Mouse (Mus musculus): ENCODE measurements around the gene Rhox3f. TPM values are rescaled to one million over a fixed set of nuclear protein-coding genes. Genes with fewer than 3 reads are reported as not detected.
"Not testable (repeated sequence)": the region's sequence is repeated elsewhere in the genome, so short reads cannot be mapped to it uniquely, and the experiment has no call there.

The Rhox3f gene
- polyA plus RNA-seq (2012; rRNA removed): not detected in 2 replicates

DNA sequence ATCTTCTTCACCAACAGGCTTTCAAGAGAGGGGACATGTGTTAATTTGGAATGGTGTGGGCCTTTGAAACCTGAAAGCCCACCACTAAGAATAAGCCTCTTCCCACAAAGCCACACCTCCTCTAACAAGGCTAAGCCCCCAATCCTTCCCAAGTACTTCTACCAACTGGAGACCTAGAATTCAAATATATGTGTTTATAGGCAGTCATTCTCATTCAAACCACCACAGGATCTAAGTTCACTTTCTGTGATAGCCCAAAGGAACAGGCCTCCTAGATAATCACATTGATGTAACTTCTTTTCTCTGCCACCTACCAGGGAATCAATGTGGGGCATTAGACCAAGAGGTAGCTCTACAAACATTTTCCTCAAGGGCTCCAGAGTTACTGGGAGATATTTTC lies at the start of gene Rhox3f:
Gene Rhox3f, plus strand, starts transcription at position 301 of the 400 bp plus-strand sequence.
- H3K36me3 ChIP-seq (ENCODE audit: control insufficient read depth, insufficient read depth, low read length); DNase-seq (ENCODE audit: low read depth in 1 of 2, low spot score in 2 of 2); H3K4me3 ChIP-seq (ENCODE audit: extremely low read depth, insufficient read depth, insufficient read length); H3K27ac ChIP-seq (ENCODE audit: insufficient read depth, low read length); H3K27me3 ChIP-seq (ENCODE audit: control insufficient read depth, insufficient read depth, low read length); H3K4me1 ChIP-seq (ENCODE audit: control insufficient read depth, insufficient read depth, insufficient read length): not testable (repeated sequence)

DNA sequence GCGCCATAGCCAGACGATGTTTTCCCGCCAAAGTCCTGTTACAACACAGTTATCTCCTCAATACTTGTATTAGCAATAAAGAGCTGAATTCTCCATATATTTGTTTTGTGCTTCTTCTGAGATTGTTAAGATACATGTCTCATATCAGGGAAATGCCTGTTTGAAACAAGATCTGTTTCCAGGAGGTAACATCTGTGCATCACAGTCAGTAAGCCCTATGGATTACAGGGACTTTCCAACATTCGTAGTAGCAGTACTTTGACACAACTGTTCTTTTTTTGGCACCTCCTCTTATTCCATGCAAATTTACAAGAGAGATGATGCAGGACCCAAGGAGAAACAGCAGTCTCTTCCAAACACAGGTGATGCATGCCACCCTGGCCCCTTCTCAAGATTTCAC lies 39.1 kb upstream of the Rhox3f start, which contains the start of gene Rhox3e:
Gene Rhox3e, plus strand, starts transcription at position 301 of the 400 bp plus-strand sequence.
- not testable (repeated sequence) for H3K4me3 ChIP-seq (ENCODE audit: extremely low read depth, insufficient read depth, insufficient read length); H3K36me3 ChIP-seq (ENCODE audit: control insufficient read depth, insufficient read depth, low read length); H3K4me1 ChIP-seq (ENCODE audit: control insufficient read depth, insufficient read depth, insufficient read length); DNase-seq (ENCODE audit: low read depth in 1 of 2, low spot score in 2 of 2); H3K27ac ChIP-seq (ENCODE audit: insufficient read depth, low read length); H3K27me3 ChIP-seq (ENCODE audit: control insufficient read depth, insufficient read depth, low read length)
- WGBS: 100% methylated on average over 1 of the region's 4 CpGs

DNA sequence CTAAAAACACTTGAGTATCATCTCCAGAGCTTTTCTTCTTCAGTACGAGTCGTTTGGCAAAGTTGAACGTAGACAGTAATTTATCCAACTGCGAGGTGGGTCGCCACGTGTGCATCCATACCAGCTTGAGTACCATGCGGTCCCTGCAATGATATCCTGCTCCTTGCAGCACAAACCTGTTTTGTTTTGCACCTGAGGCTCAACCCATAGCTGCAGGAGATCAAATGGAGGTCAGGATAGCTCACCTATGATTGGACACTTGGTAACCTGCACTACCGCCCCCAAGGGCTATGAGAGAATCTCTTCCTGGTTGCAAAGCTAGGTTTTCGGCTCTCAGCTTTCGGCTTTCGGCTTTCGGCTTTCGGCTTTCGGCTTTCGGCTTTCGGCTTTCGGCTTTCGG lies 23.7 kb upstream of the Rhox3f start, which contains the start of gene Rhox4e:
Gene Rhox4e, plus strand, starts transcription at position 301 of the 400 bp plus-strand sequence.
- H3K27me3 ChIP-seq (ENCODE audit: control insufficient read depth, insufficient read depth, low read length); DNase-seq (ENCODE audit: low read depth in 1 of 2, low spot score in 2 of 2); H3K4me3 ChIP-seq (ENCODE audit: extremely low read depth, insufficient read depth, insufficient read length); H3K36me3 ChIP-seq (ENCODE audit: control insufficient read depth, insufficient read depth, low read length); H3K4me1 ChIP-seq (ENCODE audit: control insufficient read depth, insufficient read depth, insufficient read length); H3K27ac ChIP-seq (ENCODE audit: insufficient read depth, low read length): not testable (repeated sequence)
- 91% methylated on average over 10 of the region's 18 CpGs for WGBS

DNA sequence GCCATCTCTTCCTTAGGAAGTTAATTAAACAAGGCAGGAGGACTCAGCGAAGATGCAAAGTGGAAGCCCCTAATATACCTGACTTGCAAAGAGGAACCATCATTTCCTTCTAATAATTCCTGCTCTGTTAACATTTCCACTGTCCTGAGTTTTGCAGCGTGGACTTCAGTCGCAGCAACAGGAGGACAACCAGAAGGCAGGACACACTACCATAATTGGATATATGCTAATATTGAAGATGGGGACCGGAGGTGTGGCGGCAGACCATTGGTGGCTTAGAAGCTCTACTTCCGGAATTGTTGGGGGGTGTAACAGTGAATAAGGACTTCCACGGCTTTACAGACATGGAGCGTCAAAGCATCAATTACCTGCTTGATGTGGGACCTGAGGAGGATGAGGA lies 9.7 kb upstream of the Rhox3f start, which contains the start of gene Rhox2f:
Gene Rhox2f, plus strand, starts transcription at position 301 of the 400 bp plus-strand sequence.
- not testable (repeated sequence) for H3K4me1 ChIP-seq (ENCODE audit: control insufficient read depth, insufficient read depth, insufficient read length); H3K27ac ChIP-seq (ENCODE audit: insufficient read depth, low read length); H3K27me3 ChIP-seq (ENCODE audit: control insufficient read depth, insufficient read depth, low read length); H3K4me3 ChIP-seq (ENCODE audit: extremely low read depth, insufficient read depth, insufficient read length); DNase-seq (ENCODE audit: low read depth in 1 of 2, low spot score in 2 of 2); H3K36me3 ChIP-seq (ENCODE audit: control insufficient read depth, insufficient read depth, low read length)
- 90% methylated on average over 8 of the region's 8 CpGs for WGBS

DNA sequence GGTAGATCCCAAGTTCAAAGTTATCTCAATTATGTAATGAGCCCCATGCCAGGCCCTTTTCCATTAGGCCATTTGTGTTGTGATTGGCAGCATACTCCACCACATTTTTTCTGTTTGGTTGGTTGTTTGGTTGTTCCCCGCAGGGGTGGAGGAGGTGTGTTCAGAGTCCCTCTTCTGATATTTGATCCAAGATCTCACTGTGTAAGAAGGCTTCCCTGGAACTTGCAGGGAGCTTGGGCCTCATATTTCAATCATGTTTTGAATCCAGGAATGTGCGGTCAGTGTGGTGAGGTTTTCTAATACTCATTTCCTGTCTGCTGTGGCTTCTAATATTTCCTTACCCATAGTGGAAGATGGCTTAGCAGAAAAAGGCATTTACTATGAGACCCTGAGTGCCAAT lies 8.2 kb upstream of the Rhox3f start:
- not testable (repeated sequence) for DNase-seq (ENCODE audit: low read depth in 1 of 2, low spot score in 2 of 2); H3K4me1 ChIP-seq (ENCODE audit: control insufficient read depth, insufficient read depth, insufficient read length); H3K27me3 ChIP-seq (ENCODE audit: control insufficient read depth, insufficient read depth, low read length); H3K27ac ChIP-seq (ENCODE audit: insufficient read depth, low read length); H3K36me3 ChIP-seq (ENCODE audit: control insufficient read depth, insufficient read depth, low read length); H3K4me3 ChIP-seq (ENCODE audit: extremely low read depth, insufficient read depth, insufficient read length)
- 58% methylated on average over 2 of the region's 2 CpGs for WGBS

DNA sequence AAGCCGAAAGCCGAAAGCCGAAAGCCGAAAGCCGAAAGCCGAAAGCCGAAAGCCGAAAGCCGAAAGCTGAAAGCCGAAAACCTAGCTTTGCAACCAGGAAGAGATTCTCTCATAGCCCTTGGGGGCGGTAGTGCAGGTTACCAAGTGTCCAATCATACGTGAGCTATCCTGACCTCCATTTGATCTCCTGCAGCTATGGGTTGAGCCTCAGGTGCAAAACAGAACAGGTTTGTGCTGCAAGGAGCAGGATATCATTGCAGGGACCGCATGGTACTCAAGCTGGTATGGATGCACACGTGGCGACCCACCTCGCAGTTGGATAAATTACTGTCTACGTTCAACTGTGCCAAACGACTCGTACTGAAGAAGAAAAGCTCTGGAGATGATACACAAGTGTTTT lies 26.8 kb downstream of the Rhox3f start, which contains the start of gene Rhox4f:
Gene Rhox4f, minus strand, starts transcription at position 101 of the 400 bp plus-strand sequence.
- DNase-seq (ENCODE audit: low read depth in 1 of 2, low spot score in 2 of 2); H3K27ac ChIP-seq (ENCODE audit: insufficient read depth, low read length); H3K27me3 ChIP-seq (ENCODE audit: control insufficient read depth, insufficient read depth, low read length); H3K4me1 ChIP-seq (ENCODE audit: control insufficient read depth, insufficient read depth, insufficient read length); H3K36me3 ChIP-seq (ENCODE audit: control insufficient read depth, insufficient read depth, low read length); H3K4me3 ChIP-seq (ENCODE audit: extremely low read depth, insufficient read depth, insufficient read length): not testable (repeated sequence)
- WGBS: 94% methylated on average over 18 of the region's 19 CpGs

DNA sequence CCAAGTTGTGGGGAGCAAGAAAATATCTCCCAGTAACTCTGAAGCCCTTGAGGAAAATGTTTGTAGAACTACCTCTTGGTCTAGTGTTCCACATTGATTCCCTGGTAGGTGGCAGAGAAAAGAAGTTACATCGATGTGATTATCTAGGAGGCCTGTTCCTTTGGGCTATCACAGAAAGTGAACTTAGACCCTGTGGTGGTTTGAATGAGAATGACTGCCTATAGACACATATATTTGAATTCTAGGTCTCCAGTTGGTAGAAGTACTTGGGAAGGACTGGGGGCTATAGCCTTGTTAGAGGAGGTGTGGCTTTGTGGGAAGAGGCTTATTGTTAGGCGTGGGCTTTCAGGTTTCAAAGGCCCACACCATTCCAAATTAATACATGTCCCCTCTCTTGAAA lies 47.7 kb downstream of the Rhox3f start, which contains the start of gene Rhox3g:
Gene Rhox3g, minus strand, starts transcription at position 101 of the 400 bp plus-strand sequence.
- H3K4me1 ChIP-seq (ENCODE audit: control insufficient read depth, insufficient read depth, insufficient read length); H3K4me3 ChIP-seq (ENCODE audit: extremely low read depth, insufficient read depth, insufficient read length); H3K27me3 ChIP-seq (ENCODE audit: control insufficient read depth, insufficient read depth, low read length); H3K36me3 ChIP-seq (ENCODE audit: control insufficient read depth, insufficient read depth, low read length); DNase-seq (ENCODE audit: low read depth in 1 of 2, low spot score in 2 of 2); H3K27ac ChIP-seq (ENCODE audit: insufficient read depth, low read length): not testable (repeated sequence)
- 92% methylated on average over 2 of the region's 2 CpGs for WGBS

Other genes with a start within 250 kb of the Rhox3f start
- gene Rhox3a2, start 201.0 kb upstream of the Rhox3f start, polyA plus RNA-seq (2012; rRNA removed): not detected in 2 replicates
- gene Rhox4a2, start 190.1 kb upstream of the Rhox3f start, polyA plus RNA-seq (2012; rRNA removed): not detected in 2 replicates
- gene Rhox2b, start 168.9 kb upstream of the Rhox3f start, polyA plus RNA-seq (2012; rRNA removed): not detected in 2 replicates
- not detected in 2 replicates for gene Rhox4b, start 148.5 kb upstream of the Rhox3f start, polyA plus RNA-seq (2012; rRNA removed)
- not detected in 2 replicates for gene Rhox2c, start 127.3 kb upstream of the Rhox3f start, polyA plus RNA-seq (2012; rRNA removed)
- not detected in 2 replicates for gene Rhox3c, start 122.4 kb upstream of the Rhox3f start, polyA plus RNA-seq (2012; rRNA removed)
- gene Rhox4c, start 100.7 kb upstream of the Rhox3f start, polyA plus RNA-seq (2012; rRNA removed): not detected in 2 replicates
- gene Rhox2d, start 87.6 kb upstream of the Rhox3f start, polyA plus RNA-seq (2012; rRNA removed): not detected in 2 replicates
- not detected in 2 replicates for gene Rhox4d, start 66.6 kb upstream of the Rhox3f start, polyA plus RNA-seq (2012; rRNA removed)
- gene Rhox2e, start 50.5 kb upstream of the Rhox3f start, polyA plus RNA-seq (2012; rRNA removed): not detected in 2 replicates
- gene Rhox3e, start 39.0 kb upstream of the Rhox3f start, polyA plus RNA-seq (2012; rRNA removed): not detected in 2 replicates
- gene Rhox4e, start 23.6 kb upstream of the Rhox3f start, polyA plus RNA-seq (2012; rRNA removed): not detected in 2 replicates
- gene Rhox2f, start 9.6 kb upstream of the Rhox3f start, polyA plus RNA-seq (2012; rRNA removed): not detected in 2 replicates
- not detected in 2 replicates for gene Rhox4f, start 26.7 kb downstream of the Rhox3f start, polyA plus RNA-seq (2012; rRNA removed)
- not detected in 2 replicates for gene Rhox3g, start 47.6 kb downstream of the Rhox3f start, polyA plus RNA-seq (2012; rRNA removed)
- not detected in 2 replicates for gene Rhox2g, start 62.5 kb downstream of the Rhox3f start, polyA plus RNA-seq (2012; rRNA removed)
- gene Rhox4g, start 70.3 kb downstream of the Rhox3f start, polyA plus RNA-seq (2012; rRNA removed): not detected in 2 replicates
- not detected in 2 replicates for gene Rhox3h, start 87.8 kb downstream of the Rhox3f start, polyA plus RNA-seq (2012; rRNA removed)
- not detected in 2 replicates for gene Rhox2h, start 92.3 kb downstream of the Rhox3f start, polyA plus RNA-seq (2012; rRNA removed)
- gene Rhox5, start 223.8 kb downstream of the Rhox3f start, polyA plus RNA-seq (2012; rRNA removed): not detected in 2 replicates
- gene Rhox6, start 245.9 kb downstream of the Rhox3f start, polyA plus RNA-seq (2012; rRNA removed): not detected in 2 replicates

All from spleen, adult 2 months (tissue).